Mouse (Mus musculus) liver, postnatal 0 days (tissue): ENCODE measurements around the gene Kcnip1.

Experiments used
- CTCF ChIP-seq: sonication (generic); IDR thresholded peaks from 2 replicates; pipeline ENCODE4 v1.5.1; 2016; ENCODE audit warnings: antibody characterized with exemption, low read depth
- EP300 ChIP-seq: IDR thresholded peaks from 2 replicates; pipeline ENCODE4 v1.6.1; 2016; ENCODE audit warnings: antibody characterized with exemption, low read depth, mild to moderate bottlenecking

DNA sequence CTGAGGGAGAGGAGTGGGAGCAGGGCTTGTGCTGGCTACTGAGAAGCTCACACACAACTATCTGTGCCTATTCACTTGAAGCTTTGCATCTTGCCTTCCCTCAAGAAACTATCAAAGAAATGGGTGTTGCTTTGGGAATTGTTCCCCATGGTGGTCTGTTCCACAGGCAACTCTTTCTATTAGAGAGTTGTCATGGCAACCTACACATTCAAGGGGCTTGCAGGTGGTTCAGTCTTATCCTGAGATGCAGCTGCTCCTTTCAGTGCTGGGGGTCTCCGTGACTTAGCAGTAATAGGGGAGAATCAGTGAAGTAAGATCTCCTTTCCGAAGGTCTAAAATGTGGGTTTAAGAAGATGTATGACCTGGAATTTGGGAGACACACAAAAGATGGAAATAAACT, 102.6 kb downstream of the Kcnip1 start:
- no peak for TF ChIP-seq CTCF
- no peak for TF ChIP-seq EP300
